Mouse (Mus musculus) hindlimb bud, embryonic 11.5 days (tissue): ENCODE measurements around the gene Tbx3.

Experiments
- DNase-seq: peaks from one replicate; pipeline ENCODE4 v3.0.0-alpha.2; 2012; ENCODE audit warnings: low read depth, low spot score; ENCODE audit errors: extremely low spot score

Tbx3 gene

DNA sequence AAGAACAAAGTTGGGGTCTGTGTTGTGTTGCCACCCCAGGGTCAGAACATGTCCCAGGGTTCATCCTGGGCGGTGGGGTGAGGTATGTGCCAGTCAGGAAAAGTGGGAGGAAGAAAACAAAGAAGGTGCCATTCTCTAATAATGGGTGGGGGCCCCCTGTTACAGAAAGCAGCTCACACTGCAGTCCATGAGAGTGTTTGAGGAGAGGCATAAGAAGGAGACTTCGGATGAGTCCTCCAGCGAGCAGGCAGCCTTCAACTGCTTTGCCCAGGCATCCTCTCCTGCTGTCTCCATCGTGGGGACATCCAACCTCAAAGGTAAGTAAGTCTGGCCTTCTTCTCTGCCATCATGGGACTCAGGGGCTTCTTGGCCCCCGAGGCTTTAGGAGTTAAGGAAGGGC lies 8.0 kb downstream of the Tbx3 start:
- no peak for DNase-seq

DNA sequence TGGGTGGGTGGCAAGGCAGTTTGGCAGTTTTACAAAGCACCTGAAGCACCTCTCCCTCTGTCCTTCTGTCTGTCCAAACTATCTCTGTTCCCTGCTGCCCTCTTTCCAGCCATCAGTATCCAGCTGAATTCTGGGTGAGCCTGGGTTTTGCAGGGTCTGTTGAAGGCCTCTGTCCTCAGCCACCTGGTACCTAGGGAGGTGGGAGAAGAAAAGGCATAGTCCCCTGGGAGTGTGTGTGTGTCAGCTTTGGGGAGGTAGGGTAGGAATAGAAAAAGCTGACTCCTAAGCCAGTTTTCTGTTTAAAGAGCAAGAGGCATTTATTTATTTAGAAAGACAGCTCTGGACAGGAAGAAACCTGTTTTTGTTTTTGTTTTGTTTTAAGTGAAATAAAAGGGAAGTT lies 8.6 kb downstream of the Tbx3 start:
- no peak for DNase-seq

DNA sequence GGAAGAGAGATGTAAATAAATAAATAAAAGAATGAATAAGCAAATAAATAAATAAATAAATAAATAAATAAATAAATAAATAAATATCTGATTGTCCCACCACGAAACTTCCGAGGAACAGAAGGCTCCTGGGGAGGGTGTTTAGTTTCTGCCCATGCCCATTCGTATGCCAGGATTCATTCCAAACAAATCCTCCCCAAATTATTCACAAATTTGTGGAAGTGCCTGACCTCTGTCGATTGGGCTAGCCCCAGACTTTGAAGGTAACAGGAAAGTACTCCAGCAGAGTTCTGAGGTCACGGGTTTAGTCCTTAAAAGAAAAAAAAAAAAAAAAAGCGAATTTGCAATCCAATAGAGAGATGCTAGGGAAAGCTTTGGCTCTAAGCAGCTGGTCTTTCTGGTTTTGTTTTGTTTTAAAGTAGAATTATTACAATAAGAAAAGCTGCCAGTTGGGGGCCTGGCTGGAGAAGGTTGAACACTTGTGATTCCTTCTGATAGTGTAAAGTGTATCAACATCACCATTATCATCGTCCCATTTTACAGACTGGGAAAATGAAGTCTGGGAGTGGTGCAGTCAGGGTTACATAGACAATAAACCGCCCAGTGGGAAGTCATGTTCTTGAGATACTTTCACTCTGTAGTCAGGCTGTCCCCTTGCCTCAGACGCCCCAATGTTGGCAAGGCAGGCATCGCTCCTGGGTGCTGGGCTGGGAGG lies 9.3 kb downstream of the Tbx3 start:
- no peak for DNase-seq

DNA sequence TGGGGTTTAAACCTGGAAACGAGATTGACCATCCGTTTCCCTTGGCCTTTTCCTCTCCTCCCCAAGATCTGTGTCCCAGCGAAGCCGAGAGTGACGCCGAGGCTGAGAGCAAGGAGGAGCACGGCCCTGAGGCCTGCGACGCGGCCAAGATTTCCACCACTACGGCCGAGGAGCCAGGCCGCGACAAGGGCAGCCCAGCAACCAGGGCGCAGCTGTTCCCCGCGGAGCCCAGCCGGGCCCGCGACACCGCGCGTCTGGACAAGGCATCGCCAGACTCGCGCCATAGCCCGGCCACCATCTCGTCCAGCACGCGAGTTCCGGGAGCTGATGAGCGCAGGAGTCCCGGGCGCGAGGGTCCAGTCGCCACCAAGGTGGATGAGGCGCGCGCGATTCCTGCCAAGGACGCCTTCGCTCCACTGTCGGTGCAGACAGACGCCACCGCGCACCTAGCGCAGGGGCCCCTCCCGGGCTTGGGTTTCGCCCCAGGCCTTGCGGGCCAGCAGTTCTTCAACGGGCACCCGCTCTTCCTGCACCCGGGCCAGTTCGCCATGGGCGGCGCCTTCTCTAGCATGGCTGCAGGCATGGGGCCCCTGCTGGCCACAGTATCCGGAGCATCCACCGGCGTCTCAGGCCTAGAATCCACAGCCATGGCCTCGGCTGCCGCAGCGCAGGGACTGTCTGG lies 10.0 kb downstream of the Tbx3 start:
- DNase-seq = no peak

DNA sequence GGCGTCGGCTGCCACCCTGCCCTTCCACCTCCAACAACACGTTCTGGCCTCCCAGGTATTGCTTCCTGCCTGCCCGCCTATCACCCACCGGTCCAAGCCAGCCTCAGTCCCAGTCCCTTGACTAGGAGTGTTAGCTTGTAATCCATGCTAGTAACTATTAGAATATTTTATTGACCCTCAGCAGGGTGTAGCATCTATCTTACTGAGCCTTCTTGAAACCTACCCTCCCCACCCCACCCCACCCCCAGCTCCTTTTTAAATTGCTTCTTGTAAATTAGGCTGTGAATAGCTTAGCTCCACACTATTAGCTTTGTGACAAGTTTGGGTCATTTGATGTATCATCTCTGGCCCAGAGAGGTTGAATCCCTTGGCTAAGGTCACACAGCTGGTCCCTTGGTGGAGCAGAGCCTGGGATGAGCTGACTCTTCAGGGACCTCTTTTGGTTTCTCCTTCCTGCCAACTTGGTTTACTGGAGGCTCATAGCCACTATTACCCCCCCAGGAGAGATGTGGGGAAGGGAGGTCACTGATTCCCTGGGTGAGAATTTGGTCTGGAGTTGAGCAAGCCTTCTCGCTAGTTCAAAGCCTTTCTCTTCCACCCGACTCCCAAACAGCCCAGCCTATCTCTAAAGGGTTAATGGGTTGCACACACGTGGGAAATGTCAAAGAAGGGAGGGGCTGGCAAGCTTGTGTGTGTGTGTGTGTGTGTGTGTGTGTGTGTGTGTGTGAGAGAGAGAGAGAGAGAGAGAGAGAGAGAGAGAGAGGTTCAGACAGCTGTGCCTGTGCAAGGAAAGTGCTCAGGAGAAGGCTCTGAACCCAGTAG lies 10.8 kb downstream of the Tbx3 start:
- no peak for DNase-seq

DNA sequence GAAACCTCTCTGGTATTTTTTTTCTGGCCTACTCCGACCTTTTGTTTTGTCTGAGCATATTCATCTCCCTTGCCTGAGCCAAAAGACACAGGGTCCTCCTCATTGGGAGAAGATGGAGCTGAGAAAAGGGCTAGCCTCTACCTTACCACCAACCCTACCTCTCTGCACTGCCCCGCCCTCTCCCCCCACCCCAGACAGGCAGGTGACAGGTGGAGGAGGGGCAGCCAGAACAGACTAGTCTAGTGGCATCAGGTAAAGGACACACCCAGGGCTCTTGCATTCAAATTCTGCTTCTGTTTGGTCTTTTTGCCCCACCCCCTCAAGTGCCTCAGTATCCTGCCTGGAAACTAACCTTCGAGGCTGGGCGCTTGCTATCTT lies 11.4 kb downstream of the Tbx3 start:
- DNase-seq = no peak

DNA sequence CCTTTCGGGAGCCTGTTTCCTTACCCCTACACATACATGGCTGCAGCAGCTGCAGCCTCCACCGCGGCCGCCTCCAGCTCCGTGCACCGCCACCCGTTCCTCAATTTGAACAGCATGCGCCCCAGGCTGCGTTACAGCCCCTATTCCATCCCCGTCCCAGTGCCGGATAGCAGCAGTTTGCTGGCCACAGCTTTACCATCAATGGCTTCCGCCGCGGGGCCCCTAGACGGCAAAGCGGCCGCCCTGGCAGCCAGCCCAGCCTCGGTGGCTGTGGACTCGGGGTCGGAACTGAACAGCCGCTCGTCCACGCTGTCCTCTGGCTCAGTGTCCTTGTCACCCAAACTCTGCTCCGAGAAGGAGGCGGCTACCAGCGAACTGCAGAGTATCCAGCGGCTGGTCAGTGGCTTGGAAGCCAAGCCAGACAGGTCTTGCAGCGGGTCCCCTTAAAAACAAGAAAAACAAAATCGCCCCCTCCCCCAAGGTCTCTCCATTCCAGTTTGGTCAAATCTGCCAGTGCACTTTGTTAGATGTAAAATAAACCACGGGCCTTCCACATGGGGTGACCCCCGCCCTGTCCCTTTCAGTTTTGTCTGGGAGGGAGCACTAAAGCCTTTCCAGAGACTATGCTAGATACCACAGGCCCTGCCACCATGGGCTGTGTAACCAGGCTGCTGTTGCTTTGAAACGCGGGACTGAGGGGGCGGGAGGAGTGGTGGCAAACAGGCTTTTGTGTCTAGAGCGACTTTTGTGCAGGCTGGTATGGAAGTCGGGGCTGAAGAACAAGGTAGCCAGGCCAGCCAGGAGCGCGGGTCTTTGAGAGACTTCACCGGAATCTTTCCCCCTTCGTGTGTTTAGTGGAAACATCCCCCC lies 12.4 kb downstream of the Tbx3 start:
- DNase-seq = no peak

DNA sequence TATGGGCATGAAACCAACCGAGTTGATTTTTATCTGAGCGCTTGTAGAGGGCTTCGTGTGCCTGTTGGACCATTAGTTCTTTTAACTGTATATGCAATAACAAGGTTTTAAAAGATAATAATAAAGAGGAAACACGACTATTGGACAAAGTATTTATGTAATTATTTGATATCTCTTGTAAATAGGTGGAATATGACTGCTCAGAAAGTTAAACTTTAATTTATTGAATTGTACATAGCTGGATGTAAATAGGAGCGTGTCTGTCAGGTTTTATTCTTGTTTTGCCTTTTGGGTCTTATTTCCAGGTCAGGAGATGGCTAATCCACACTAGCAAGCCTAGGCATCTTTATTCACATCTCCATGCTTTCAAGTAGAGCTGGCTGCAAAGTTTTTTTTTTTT lies 13.4 kb downstream of the Tbx3 start:
- DNase-seq = no peak

DNA sequence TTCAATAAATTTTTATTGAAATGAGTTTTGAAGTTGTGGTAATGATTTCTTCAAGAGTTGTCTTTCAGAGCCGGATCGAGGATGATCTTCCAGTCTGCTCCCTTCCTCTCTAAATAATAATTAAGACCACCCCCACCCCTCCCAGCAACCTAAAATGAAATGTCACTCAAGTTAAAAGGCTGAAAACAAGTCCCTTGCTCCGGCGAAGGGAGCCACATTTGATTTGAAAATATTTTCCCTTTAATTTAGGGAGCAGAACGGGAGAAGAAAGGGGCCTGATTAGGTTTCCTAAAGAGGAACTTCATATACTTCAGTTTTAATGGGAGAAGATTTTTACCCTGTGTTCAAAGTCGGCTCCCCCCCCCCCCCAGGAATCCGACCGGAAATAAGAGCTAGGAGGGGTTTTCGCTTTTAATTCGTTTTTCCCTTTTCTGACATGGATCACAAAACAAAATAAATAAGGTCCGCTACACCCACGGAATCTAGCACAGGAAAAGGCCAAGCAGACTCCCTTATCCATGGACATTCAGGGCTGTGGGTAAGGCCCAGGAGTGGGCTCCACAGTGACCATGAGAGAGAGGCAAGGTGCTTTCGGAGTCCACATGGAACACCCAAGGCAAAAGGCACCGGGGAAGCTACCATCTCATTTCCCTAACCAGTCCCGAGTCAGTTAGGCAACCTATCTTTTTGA lies 14.4 kb downstream of the Tbx3 start:
- DNase-seq = no peak

DNA sequence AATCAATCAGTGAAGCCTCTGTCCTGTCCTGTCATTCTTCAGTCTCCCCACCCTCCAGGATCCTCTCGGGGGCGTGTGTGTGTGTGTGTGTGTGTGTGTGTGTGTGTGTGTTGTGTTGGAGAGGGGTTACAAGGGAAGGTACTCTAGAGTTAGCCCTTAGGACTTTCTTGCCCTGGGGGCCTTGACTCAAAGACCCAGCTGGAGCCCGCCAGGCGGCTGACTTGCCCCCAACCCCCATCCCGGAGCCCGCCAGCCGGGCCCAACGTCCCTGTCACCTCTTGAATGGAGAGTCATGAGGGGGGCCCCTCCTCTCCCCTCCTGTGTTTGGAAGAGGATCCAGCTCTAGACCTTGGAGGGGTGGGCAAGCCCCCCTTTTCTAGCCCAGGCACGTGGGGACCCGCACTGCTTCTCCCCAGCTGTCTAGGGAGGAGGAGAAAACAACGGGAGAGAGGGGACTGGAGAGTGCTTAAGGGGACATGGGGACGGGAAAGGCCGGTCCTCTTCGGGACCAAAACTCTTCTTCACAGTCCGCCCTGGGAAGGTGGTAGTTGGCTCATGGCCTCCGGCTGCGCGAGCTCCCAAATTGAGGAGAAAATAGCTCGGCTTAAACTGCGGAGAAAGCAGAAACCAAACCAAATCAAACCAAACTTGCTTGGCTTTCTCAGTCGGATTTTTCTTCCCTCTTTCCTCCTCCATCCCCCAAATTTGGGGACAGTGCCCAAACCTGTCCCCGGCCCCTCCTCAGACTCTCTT lies 15.2 kb downstream of the Tbx3 start:
- DNase-seq = no peak

DNA sequence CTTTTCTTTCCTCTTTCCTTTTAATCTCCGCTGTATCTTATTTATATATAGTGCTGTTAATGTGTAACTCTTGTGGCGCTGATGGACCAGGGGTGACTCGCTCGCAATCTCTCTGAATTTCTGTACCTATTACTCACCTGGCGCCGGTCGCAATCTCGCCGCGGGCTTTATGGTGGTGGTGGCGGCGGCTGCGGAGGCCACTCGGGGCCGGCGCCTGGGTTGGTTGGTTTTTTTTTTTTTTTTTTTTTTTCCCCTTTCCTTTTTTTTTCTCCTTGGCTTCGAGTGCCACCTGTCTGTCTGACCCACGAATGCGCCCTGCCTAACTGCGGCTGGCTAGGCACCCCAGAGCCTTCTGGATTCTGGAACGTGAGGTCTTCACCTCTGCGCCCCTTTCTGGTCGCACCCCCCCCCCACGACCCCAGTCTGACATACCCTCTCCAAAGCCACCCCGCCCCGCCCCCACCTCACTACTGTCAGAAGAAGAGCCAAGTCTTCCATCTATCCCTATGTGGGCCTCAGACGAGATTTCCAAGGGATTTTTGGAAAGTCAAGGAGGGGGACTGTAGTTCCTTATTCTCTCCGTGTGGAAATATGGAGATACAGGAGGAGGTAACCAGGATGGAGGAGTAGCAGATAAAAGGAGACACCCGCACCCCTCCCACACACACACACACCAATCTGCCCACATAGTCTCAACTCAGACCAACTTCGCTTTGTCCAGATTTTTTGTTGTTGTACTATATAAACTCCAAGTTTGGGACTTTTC lies 15.9 kb downstream of the Tbx3 start:
- no peak for DNase-seq

DNA sequence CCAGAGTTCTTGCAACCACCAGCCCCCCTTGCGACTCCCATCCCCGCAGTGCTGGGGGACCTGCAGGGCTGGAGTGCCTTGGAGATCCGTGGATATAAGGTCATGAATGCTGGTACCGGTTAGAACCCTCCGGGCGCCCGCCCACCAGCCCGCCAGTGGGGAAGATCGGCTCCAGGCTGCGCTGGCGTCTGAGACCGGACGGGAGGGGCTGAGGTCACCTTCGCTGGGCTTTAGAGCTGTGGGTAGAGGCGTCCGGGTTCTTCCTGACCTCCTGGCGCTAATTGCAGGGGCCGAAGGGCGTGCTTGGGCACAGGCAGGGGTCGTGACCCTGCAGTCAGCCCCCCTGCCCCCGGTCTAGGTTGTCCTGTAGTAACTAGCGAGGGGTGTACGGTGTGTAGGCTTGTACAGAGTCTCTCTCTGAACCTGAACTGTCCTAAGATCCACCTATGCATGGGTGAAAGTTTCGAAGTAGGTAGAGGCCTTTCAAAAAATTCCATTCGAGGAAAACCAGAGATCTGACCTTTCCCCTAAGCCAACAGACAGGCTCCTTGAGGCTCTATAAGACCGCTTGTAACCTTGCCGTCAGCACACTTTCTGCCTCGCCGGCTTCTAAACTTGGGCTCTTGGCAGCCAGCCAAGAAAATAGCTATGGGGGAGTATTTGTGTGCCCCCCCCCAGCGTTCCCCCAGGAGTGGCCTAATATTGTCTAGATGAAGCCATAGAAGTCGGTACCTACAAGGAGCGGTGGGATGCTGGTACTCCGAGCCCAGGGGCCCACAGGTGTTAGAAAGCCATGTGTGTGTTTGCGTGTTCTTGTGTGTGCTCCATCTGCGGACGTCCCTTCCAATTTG lies 16.8 kb downstream of the Tbx3 start:
- DNase-seq = no peak

DNA sequence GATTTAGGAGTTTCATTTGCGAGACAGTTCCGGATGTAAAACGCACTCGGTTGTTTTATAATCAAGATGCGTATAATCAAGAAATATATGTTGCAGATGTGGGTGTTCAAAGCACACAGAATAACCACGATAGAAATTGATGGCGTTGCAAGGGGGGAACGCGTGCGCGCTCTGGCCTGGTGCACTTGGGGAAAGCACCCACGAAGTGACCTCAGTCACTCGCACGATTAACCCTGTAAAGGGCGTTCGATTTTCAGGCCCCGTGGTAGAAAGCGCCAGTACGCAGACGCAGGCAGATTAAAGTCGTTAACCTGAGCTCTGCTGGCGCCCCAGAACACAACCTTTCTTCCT lies 17.4 kb downstream of the Tbx3 start:
- no peak for DNase-seq

DNA sequence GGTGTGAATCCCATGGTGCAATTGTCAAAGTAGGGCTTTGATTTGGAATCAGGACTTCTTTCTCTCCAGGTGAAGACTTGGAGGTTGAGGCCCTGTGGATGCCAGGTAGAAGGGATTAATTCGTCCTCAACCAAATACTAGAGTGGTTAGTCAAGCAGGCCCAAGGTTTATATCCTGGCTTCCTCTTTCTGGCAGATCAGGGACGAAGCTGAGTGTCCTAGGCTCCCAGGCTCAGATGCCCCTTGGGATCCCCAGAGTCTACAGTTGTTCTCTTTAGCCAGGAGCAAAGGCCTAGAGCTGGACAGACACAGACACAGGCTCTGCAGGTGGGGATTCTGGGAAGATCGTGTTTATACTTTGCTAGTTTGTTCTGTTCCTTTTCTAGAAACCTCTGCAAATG lies 17.8 kb downstream of the Tbx3 start:
- no peak for DNase-seq

DNA sequence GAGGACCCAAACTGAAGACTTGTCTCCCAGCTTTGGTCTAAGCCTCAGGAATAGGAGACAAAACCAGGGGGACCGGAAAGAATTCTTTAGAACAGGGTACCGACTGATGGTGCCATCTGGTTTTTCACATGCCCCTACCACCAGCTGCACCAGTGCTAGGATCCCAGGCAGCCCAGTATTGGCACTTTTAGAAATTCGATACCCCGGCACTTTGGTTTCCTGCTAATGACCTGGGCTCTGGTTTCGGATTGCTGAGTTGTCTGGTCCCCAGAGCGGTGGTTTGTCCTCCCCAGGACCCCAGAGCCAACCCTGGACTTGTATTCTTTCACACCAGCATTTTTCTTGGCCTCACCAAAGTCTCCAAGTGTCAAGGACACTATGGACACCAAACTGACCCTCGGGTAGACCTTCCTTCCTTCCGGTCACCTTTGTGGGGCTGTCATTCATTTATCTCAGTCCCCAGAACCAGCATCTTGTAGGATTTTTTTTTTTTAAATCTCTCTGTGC lies 18.5 kb downstream of the Tbx3 start:
- DNase-seq = no peak

DNA sequence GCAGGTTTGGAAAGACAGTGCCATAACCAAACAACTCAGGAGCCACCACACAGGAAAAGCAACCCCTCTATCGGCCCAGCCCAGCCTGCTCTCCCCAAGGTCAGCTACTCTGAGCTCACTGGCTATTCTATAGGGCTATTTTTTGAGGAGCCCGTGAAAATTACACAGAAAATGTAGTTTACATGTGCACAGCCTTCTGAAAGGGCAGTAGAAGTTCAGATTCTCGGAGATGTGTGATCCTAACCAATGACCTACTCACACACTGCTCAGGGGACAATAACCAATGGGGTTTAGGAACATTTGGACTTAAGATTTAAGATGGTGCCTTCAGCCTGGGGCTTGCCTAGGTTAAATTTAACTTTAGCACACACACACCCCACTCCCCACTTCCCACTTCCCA lies 19.0 kb downstream of the Tbx3 start:
- no peak for DNase-seq

DNA sequence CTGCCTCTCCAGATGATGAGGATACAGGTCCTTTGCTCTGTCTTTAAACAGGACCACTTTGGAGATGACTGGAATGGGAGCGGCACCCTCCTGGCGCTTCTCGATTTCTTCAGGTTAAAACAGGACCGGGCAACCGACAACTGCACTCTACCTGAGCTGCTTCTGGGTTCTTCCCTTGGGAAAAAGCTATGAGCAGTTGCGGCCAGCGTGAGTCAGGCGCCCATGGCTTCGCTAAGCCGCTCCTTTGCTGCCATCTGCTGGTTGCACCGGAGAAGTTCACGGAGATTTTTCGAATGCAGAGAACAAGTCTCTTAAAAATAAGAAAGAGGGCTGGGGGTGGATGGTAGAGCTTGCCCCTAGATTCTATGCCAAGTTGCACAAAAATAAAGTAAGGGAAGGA lies 20.6 kb downstream of the Tbx3 start:
- DNase-seq = no peak

DNA sequence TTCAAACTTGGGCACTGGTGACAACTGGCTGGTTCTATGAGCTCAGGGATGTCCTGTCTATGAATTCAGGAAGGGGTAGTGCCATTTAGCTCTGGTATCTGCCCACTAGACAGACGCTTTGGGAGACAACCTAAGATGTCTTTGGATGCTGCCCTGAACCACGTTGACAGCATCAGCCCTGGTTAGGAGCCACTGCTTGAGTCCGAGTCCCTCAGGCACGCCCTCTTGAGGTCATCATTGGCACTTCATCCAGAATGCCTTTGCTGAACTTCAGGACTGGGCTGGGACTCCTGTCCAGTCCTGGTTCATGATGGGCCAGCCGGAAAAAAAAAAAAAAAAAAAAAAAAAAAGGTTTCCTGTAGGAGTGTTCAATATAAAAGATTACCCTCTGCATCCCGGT lies 22.0 kb downstream of the Tbx3 start:
- no peak for DNase-seq
